Mouse (Mus musculus): Measurements from ENCODE around the gene Sap18b. TPM values are rescaled to one million over a fixed set of nuclear protein-coding genes. Genes with fewer than 3 reads are reported as not detected.

Sap18b gene
- total and polyA plus RNA-seq, 2 experiments: 30.7 to 61.1 TPM

DNA sequence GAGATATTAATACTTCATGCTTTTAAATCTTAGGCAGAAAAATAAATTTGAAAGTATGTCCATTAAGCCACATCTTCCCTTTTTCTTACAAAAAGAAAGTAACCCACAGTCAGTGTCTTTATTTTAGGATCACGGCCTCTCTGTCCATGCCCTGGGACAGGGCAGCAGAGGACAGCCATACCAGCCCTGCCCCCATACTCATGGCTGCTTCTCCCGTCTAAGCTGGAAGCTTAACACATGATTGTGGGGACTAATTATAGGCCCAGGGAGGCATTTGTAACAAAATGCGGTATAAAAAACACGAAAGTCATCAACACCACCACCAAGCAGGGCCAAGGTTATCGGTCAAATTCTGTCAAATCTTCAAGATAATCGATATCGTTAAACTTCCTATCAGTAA, 50.1 kb downstream of the Sap18b start:
- Histone ChIP-seq H3K27me3 (ENCODE audit: control insufficient read depth, insufficient read depth, low read length) (no peaks in the 10 kb centered on the region), H3K4me1 (ENCODE audit: control insufficient read depth, insufficient read depth, low read length) (peaks cover 12% of the 10 kb centered on the region), H3K79me2 (ENCODE audit: control insufficient read depth, insufficient read depth, low read length) (peaks cover 16% of the 10 kb centered on the region; the same call in 1 of the 2 replicates), H3K36me3 (ENCODE audit: control insufficient read depth, insufficient read depth, low read length) (peaks cover 69% of the 10 kb centered on the region), H3K4me3 (ENCODE audit: insufficient read depth, low read depth, low read length) (no peak overlapping the region), H3K27ac (replicated peaks; ENCODE audit: insufficient read depth, low read depth, low read length) (no peak overlapping the region), H3K9ac (ENCODE audit: low read depth, low read length) (no peak overlapping the region)
- TF ChIP-seq CTCF (IDR thresholded peaks at IDR 0.05; ENCODE audit: low read depth, low read length): no peak
- no peak for TF ChIP-seq POLR2A (IDR thresholded peaks at IDR 0.05; ENCODE audit: extremely low read depth, insufficient read depth, low read length)
- no peak for DNase-seq (ENCODE audit: extremely low read depth, low read depth, low spot score)
- 94% methylated on average over 7 of the region's 7 CpGs for WGBS

Other genes starting within 250 kb of the Sap18b start
- not detected in 2 replicates for gene Prss54, start 249.0 kb upstream of the Sap18b start, total RNA-seq (2014; rRNA removed)
- gene Prss54, start 249.0 kb upstream of the Sap18b start, polyA plus RNA-seq (2012; rRNA removed): not detected in 2 replicates
- 0.54 and 0.83 TPM in 2 replicates for gene Gins3, start 191.9 kb upstream of the Sap18b start, total RNA-seq (2014; rRNA removed)
- 0.31 and 0.32 TPM in 2 replicates for gene Gins3, start 191.9 kb upstream of the Sap18b start, polyA plus RNA-seq (2012; rRNA removed)
- gene Ndrg4, start 148.4 kb upstream of the Sap18b start, total RNA-seq (2014; rRNA removed): 0.55 and 0.74 TPM in 2 replicates
- 0.26 and 0.29 TPM in 2 replicates for gene Ndrg4, start 148.4 kb upstream of the Sap18b start, polyA plus RNA-seq (2012; rRNA removed)
- gene Setd6, start 109.5 kb upstream of the Sap18b start, total RNA-seq (2014; rRNA removed): 15.4 and 20.9 TPM in 2 replicates
- 8.8 and 13.0 TPM in 2 replicates for gene Setd6, start 109.5 kb upstream of the Sap18b start, polyA plus RNA-seq (2012; rRNA removed)
- gene Cnot1, start 17.9 kb upstream of the Sap18b start, total RNA-seq (2014; rRNA removed): 116 and 125 TPM in 2 replicates
- gene Cnot1, start 17.9 kb upstream of the Sap18b start, polyA plus RNA-seq (2012; rRNA removed): 40.2 and 41.1 TPM in 2 replicates
- gene Slc38a7, start 28.2 kb downstream of the Sap18b start, total RNA-seq (2014; rRNA removed): 10.7 and 16.6 TPM in 2 replicates
- 22.2 and 22.8 TPM in 2 replicates for gene Slc38a7, start 28.2 kb downstream of the Sap18b start, polyA plus RNA-seq (2012; rRNA removed)
- gene Got2, start 63.2 kb downstream of the Sap18b start, total RNA-seq (2014; rRNA removed): 271 and 323 TPM in 2 replicates
- gene Got2, start 63.2 kb downstream of the Sap18b start, polyA plus RNA-seq (2012; rRNA removed): 350 and 393 TPM in 2 replicates

All from liver, adult 2 months (tissue).